Mouse (Mus musculus) liver, adult 2 months (tissue): ENCODE data around the gene Kng2.
"Not testable (repeated sequence)": the region's sequence is repeated elsewhere in the genome, so short reads cannot be mapped to it uniquely, and the experiment has no call there.

Source experiments
- CTCF ChIP-seq: fragments of 200-500 bp; IDR thresholded peaks from 2 replicates; pipeline ENCODE4 v1.5.1; 2011; ENCODE audit warnings: low read depth, low read length, control low read depth
- POLR2A ChIP-seq: fragments of 200-500 bp; IDR thresholded peaks from 2 replicates; pipeline ENCODE4 v1.6.1; 2011; ENCODE audit warnings: low read length, control low read depth; ENCODE audit not compliant: insufficient read depth; ENCODE audit errors: extremely low read depth

- not testable (repeated sequence) for TF ChIP-seq CTCF, POLR2A
These were observed 32.3 kb downstream of the Kng2 start for GRCm38 (mm10) chr16:22996951-22997350.
